Mouse (Mus musculus): Measurements from ENCODE around the gene Gpr155.

The Gpr155 gene

DNA sequence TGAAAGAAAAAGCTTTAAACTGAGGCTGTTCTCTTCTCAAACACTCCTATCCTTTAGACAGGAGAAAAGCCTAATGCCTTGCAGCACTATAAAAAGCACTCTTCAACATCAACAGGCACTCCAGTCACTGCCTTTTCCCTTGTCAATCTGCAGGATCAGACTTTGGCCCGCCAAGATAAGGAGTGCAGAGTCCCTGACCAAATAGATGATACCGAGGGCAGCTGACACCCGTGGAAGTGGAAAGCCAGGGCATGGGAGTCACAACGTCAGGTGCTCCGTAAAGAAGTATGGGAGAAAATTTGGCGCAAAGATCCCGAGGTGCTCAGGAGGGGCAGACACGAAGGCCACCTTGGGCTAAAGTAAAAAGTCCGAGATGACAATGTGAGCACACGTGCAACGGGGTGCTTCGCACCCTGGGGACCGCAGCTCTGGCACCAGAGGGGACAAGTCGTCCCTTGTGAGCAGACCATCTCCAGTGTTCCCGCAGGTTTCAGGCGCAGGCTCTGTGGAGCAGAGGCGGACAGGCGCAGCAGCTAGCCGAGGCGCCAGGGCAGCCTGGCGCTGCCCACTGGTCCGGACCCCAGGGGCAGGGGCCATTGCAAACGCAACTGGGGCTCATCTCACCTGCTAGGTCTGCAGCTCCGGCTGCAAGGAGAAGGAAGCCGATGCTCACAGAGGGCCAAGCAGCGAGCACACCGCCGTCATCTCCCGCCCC lies 574 bp downstream of the Gpr155 start:
- DNase-seq: no peak

DNA sequence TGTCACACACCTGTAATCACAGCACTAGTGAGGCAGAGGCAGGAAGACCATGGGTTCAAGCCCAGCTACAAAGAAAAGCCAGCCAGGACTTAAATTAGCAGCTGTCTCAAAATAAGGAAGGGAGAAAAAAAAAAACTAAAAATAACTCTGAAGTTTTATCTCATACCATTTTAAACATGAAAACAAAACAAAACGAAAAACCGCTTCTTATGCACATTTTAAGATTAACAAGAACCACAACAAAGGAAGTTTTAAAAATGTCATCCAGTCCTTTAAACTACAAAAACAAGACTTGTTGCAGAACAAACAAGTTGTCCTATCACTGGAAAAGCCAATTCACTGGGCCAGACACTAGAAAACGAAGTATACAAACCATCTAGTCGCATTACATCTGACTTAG lies 1.2 kb downstream of the Gpr155 start:
- no peak for DNase-seq

DNA sequence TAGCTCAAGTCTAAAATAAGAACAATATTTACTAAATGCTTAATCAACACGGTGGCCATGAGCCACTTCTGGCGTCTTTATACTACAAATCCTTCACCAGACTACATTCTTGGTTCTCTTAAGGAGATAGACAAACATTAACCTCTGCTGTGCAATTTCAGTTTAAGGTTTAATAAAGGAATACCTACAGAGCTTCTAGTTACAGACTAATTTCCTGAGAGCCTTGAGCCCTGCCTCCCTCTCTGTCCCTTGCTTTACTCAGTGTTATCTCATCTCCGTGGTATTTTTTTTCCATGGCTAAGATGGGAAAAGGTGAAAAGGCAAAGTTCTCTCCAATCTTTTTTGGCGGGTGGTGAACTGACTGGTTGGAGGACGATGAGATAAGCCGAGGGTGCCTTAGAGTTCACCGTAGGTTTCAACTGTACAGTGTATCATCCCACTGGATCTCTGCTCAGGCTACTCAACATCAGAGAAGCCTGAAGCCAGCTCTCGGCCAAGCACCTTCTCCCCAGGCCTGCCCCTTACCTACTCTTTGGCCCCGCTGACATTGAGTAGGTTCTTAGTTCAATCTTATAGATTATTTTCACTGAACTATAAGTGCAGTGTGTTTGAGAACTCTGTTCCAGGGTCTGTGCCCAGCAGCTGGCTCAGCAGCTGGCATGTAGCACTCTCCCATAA lies 5.9 kb downstream of the Gpr155 start:
- DNase-seq: no peak

DNA sequence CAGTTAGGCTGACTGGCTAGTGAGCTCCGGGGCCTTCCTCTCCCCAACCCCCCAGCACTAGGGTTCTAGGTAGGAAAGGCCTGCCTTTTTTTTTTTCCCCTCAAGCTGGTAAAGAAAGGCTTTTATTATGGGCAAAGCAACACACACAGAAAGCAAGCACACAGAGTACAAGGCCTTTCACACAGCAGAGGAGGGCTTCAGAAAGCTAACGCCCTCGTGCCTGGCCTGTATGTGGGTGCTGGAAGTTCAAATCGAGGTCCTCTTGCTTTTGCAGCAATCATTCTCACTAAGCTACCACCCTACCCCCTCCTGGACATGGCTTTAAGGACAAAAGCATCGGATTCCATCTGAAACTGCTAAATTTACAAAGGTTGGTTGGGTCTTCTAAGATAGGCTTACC lies 6.7 kb downstream of the Gpr155 start:
- DNase-seq: no peak

DNA sequence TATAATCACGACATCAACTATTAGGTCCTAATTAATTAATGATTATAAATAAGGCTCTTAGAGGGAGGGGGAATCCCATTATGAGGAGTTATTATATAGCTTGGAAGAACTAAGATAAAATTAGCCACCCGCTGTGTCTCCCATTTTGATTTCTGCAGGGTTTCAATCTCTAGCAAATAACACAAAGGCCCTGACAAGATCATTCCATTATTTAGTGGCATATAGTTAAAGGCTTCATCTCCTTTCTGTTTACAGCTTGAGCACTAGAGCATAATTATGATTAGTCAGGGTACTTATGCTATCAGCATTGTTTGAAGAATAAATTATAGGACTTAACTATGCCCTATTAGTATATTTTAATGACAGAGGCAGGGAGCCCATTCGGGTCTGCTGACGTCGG lies 8.0 kb downstream of the Gpr155 start:
- DNase-seq: no peak

DNA sequence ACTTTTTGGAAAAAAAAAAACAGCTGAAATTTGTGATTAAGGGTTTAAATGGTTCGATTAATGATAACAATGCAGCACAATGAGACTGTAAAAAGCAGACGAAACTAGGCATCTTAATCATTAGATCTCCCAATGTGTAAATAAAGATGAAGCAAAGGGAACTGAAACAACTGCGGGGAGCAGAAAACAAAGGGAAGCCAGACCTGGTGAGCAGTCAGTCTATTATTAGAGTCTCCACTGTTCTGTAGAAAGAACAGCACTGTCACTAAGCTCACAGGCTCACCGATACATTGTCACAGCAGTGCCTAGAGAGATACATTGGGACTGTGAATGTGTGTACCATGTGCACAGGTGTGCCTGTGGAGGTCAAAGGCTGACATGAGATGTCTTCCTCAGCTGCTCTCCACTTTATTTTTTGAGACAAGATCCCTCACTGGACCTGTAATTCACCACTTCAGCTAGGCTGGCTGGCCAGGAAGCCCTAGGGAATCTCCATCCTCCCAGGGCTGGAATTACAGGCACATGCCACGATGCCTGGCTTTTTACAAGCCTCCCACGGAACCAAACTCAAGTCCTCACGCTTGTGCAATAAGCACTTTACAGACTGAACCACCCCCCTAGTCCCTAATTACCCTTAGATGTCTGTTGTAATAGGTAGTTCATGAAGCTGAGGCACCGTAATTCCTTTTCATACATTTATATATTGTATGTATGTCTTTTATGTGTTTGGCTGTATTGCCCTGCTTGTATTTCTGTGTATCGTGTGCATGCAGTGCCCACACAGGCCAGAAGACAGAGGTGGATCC lies 14.6 kb downstream of the Gpr155 start:
- no peak for DNase-seq

DNA sequence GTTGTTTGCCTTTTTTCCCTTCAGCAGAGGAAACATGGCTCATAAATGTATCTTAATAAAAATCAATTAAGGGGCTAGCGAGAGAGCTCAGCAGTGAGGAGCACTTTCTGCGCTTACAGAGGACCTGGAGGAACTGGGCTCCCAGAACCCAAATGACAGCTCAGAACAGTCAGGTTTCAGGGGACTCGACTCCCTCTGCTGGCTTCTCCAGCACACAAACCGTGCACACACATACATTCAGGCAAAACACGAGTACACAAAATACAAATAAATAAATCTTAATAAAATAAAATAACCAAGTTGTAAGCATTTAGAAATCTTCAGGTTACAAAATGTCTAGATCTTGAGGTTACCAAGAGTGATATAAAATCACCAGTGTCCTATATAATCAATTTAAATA lies 22.9 kb downstream of the Gpr155 start:
- no peak for DNase-seq

DNA sequence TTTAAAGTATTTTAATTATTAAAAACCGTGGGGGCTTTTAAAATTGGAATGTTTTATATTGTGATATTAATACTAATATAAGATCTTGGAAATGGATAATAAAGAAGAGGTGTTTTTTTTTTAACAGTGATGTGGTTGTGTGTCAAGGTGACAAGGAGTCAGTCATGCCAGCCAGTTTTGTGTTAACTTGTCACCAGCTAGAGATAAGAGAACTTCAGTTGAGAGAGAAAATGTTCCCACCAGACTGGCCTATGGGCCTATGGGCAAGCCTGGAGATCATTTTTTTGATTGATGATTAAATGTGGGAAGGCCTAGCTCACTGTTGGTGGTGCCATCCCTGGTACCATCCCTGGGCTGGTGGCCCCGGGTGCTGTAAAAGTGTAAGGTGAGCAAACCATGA lies 25.8 kb downstream of the Gpr155 start:
- DNase-seq: no peak

DNA sequence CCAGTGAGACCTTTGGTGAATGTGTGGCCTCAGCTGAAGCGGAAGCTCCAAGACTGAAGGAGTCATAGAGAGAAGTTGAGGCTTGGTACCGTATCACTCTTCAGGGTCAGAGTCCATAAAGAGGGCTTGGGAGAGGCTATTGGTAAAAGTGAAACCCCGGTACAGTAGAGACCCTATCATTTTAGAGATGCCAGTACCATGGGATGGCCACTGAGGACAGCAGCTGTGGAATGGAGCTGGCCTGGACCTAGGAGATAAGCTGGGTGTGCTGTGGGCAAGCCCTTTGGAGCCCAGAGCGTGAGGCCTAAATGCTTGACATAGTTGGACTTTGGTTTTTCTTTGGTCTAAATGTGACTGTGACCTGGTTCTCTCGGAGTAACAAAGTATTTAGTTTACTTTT lies 26.4 kb downstream of the Gpr155 start:
- no peak for DNase-seq

DNA sequence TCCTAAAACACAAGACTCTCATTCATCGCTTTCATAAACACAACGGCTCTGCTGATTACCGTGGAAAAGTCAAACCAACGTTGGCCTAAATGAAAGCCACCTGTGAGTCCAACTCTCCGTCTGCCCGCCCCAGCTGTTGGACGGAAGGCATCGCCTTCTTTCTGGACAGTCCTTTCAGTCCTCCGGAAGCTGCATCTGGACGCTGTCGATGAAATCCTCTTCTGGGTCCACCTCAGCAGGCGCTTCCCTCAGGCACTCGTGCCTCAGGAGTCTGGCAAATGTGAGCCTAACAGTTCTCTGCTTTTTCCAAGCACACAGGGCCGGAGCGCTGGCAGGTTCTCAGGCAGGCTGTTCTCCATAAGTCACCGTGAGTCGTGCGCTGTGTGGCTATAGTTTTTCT lies 29.4 kb downstream of the Gpr155 start:
- DNase-seq: no peak

DNA sequence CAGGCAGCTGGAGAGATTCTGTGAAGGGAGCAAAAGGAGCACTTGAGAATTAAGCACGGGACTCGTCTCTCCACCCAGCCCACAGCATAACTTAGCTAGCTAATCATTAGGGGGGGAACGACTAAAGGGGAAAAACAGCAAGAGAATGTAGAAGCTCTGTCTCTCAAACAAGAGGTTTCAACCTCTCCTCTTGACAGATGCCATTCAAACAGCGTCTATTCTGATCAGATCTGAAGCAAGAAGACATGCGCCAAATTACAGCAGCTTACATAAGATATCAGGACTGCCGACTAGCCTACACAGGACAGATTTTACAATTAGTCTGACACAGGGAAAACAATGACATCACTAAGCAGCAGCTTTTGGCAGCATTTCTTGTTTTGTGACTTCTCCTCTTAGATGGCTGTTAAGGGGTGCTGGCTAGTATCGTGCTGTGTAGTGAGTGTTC lies 34.4 kb downstream of the Gpr155 start:
- peak; percentile 20 for DNase-seq

DNA sequence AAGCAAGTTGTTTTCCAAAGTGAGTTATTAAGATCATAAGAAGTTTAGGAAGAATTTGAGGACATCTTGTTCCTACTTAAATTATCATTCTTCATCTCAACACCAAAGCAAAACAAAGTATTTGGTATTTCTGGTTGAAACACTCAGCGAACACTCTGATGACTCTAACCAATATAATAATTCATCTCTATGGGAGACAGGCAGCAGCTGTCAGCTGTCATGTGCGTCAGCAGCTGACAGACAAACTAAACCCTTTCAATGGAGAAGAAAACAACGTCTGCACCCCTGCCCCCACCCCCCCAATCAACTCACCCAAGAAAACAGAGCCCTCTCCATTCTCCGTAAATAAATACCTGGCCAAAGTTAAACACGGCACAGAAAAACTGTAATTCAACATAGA lies 34.9 kb downstream of the Gpr155 start:
- DNase-seq: peak; percentile 37

DNA sequence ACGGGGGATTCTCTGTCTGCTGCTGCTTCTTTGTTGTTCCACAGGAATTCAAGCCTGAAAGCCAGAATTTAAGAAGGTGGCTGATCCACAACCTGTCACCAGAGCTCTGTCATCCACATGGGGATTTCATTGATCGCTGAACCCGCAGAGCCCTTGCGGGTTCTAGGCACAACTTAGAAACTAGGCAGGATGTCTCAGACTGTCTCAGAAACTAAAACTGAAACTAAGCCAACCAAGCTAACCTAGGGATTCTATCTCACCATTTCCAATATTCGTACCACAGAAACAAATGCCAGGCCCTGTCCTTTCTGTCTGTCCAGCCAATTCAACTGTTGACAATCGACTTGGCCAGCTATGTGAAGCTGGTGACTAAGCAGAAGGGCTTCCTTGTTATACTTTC lies 38.2 kb downstream of the Gpr155 start:
- no peak for DNase-seq

DNA sequence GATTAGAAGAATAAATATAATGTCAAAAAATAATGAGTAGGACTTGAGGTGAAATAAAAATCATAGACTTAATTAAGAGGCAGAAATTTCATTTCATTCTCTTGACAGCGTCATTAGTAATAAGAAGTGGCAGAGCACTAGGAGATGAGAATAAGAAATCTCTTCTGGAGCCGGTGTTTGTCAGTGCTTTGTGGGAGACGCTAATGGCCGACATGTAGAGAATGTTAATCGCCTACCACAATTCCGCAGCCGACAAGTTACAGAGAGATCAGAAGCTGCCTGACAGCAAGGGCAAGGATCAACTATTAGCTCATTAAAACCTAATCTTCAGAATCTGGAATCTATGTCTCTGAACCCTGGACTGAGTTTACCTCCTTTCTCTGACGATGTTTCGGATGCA lies 38.6 kb downstream of the Gpr155 start:
- DNase-seq: no peak

DNA sequence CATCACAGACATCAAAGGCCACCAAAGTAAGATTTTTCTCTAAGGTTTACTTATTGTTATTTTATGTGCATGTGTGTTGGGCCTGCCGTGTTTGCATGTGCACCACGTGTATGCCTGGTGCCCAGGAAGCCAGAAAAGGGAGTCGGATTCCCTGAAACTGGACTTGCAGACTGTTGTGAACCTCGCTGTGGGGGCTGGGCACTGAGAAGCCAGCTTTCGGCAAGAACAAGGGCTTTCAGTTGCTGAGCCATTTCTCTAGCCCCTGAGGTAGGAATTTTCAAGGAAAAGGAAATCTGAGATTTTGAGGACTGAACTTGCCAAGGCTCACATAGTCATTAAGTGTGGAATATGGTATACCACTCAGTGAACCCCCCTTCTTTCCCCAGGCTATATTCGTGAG lies 39.2 kb downstream of the Gpr155 start:
- no peak for DNase-seq

DNA sequence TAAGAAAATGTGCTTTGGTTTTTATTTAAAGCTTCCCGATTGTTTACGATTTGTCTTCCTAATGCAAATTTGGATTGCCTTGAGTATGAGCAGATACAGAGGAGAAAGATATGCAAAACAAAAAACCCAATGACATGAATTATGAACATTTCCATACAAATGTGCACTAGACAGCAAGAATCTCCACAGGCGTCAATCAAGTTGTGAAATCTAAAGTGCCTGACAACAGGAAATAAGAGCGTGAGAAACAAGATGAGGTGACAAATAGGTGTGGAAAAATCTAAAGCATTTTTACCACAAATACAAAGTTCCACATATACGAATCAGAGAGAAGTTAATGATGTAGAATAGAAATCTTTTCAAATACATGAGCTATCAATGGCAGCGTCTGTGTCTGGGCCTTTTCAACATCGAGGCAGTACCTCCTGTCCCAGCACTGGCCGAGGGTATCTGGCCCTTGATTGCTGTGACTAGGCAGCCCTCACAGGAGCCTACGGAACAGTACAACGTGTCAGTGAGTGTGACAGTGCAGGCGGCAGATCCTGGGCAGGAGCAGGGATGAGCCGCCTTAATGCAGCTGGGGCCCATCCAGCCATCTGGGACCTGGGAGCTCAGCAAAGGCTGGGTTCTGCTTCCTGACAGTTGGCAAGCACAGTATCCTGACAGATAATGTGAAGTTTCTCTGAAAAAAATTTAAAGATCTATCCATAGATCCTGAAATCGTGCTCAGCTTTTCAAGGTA lies 39.9 kb downstream of the Gpr155 start:
- DNase-seq: no peak

DNA sequence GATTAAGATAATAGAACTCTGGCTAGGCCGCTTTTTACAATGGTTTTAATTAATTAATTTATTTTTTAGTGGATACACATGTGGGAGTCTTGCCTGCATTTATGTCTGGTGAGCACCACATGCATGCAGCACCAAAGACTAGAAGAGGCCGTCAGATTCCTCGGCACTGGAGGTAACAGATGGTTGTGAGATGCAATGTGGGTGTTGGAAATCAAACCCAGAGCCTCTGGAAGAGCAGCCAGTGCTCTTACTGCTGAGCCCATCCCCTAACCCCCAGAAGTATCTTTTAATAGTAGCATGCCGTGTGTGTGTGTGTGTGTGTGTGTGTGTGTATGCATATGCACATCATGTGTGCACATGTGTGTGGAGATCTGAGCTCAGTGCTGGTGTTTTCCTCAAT lies 41.2 kb downstream of the Gpr155 start:
- DNase-seq: no peak

DNA sequence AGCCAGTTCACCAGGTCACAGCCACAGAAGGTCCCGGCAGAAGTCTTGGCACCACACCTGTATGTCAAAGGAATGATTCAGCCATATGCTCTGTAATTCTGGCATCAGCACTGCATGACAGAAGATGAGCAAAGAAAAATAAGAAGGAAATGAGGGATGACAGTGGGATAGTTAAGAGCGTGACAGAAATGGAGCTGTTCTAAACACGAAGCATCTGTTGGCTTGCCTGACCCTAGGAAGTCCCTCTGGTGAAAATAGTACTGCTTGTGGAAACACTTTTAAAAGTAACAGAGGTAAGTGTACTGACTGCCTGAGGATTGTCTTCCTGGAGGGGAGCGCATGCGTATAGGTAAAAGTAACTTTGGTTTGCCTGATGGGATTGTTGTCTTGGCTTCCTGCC lies 42.7 kb downstream of the Gpr155 start:
- DNase-seq: no peak

DNA sequence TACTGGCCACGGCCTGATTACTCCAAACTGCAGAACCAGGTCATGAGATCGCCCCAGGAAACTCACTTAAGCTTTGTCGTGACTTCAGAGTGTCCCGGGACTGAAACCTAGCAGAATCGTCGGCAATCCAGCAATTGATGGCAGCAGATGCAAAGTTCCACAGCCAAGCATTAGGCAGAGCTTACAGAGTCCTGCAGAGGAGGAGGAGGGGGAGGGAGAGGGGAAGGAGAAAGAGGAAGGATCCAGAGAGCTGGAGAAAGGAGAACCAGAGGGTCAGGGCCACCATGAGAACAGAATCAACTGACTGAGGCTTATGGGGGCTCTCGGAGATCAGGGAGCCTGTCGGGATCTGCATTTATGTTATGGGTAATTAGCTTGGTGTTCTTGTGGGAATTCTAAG lies 48.0 kb downstream of the Gpr155 start:
- no peak for DNase-seq

DNA sequence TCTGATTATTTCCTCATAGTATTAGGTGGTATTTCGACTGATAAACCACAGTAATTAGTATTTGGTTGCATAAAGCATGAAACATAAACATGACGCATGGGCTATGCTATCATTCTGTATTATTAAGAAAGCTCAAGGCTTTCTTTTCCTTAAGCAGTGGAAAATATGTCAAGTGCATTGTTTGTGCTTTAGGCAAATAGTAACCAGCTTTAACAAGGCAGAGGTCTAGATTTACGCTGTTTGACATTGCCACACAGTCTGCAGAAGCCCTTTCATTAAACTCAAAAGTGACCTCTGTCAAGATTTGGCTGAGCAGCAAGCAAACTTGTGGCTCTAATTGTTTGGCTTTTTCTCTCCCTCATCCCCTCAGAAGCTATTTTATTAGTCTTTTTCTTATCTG lies 50.4 kb downstream of the Gpr155 start:
- DNase-seq: no peak

DNA sequence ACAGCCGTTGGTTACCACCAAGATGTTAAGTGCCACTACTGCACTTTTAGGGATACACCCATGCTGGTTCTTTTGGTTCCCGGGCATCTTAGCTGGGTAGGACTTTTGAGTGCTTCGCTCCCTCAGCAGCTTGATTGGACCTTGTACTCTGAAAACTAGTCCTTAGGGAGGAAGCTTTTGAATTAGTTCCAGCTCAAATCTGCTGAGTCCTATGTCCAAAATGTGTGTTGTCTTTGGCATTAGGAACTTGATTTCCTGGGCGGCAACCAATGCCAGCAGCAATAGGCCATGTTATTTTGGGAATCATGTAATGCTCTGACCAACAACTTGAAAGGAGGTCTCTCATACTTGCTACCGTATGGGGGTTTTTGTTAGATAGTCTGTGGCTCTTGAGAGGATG lies 60.5 kb downstream of the Gpr155 start:
- peak; percentile 11 for DNase-seq

DNA sequence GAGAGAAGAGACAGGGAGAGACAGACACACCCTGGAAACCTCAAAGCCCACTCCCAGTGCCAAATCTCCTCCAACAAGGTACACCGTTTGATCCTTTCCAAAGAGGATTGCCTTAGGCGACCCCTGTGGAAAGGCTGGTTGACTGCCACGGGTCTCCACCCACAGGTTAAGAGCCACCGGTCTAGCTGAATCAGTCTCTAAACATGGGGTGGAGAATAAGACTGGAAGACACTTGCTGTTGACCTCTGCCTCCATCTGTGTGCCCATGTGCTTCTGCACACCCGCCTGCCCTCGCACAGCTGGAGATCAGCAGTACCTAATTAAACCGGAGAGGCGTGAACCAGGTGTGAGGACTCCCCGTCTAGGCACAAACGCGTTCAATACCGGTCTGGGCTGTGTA lies 63.4 kb downstream of the Gpr155 start:
- DNase-seq: no peak

DNA sequence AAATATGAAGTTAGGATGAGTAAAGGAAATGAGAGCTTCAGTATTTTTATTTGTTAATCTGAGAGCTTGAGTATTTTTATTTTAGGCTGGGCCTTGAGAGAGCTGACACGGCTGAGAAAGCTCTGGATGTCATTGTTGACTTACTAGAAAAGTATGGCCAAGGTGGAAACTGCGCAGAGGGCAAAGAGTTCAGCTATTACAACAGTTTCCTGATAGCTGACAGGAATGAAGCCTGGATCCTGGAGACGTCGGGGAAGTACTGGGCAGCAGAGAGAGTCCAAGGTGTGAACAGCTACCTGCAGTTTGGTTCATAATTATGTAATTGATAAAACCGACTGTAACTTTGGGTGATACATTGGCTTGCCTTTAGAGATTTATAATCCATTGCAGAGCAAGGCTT lies 67.2 kb downstream of the Gpr155 start:
- DNase-seq: no peak

Measured in kidney, postnatal 10 days (tissue).